Mouse (Mus musculus): ENCODE measurements around the gene Rab3c.
A peak's percentile ranks its signal among the peaks of the same experiment; 100 is the strongest.

The Rab3c gene

GRCm38 (mm10) chr13:110280563-110281144 is at the start of gene Rab3c:
Gene Rab3c (minus strand): TSS chr13:110280996.
- peak; percentile 24 for DNase-seq

GRCm38 (mm10) chr13:110318746-110319145 is 38.0 kb upstream of the Rab3c start:
- DNase-seq = peak; percentile 43

- no peak for DNase-seq
These were observed 26.4 kb upstream of the Rab3c start for GRCm38 (mm10) chr13:110307188-110307587.

- DNase-seq = no peak
These were observed 16.3 kb upstream of the Rab3c start for GRCm38 (mm10) chr13:110297112-110297511.

- no peak for DNase-seq
These were observed 7.7 kb upstream of the Rab3c start for GRCm38 (mm10) chr13:110288499-110288898.

GRCm38 (mm10) chr13:110283781-110284180 is 3.0 kb upstream of the Rab3c start:
- DNase-seq = no peak

- peak; percentile 50 for DNase-seq
These were observed 701 bp downstream of the Rab3c start for GRCm38 (mm10) chr13:110280028-110280562.

- DNase-seq = no peak
These were observed 1.6 kb downstream of the Rab3c start for GRCm38 (mm10) chr13:110278976-110279736.

GRCm38 (mm10) chr13:110277709-110278108 is 3.1 kb downstream of the Rab3c start:
- DNase-seq = no peak

- no peak for DNase-seq
These were observed 5.3 kb downstream of the Rab3c start for GRCm38 (mm10) chr13:110275471-110275870.

GRCm38 (mm10) chr13:110260649-110261048 is 20.1 kb downstream of the Rab3c start:
- no peak for DNase-seq

GRCm38 (mm10) chr13:110251453-110251852 is 29.3 kb downstream of the Rab3c start:
- DNase-seq = no peak

- DNase-seq = no peak
These were observed 32.3 kb downstream of the Rab3c start for GRCm38 (mm10) chr13:110248481-110248880.

- no peak for DNase-seq
These were observed 41.8 kb downstream of the Rab3c start for GRCm38 (mm10) chr13:110238970-110239369.

GRCm38 (mm10) chr13:110237209-110237935 is 43.4 kb downstream of the Rab3c start:
- peak; percentile 33 for DNase-seq

GRCm38 (mm10) chr13:110233364-110233763 is 47.4 kb downstream of the Rab3c start:
- DNase-seq = no peak

- DNase-seq = no peak
These were observed 49.6 kb downstream of the Rab3c start for GRCm38 (mm10) chr13:110231086-110231688.

GRCm38 (mm10) chr13:110230046-110230445 is 50.8 kb downstream of the Rab3c start:
- DNase-seq = no peak

GRCm38 (mm10) chr13:110219195-110219594 is 61.6 kb downstream of the Rab3c start:
- DNase-seq = no peak

GRCm38 (mm10) chr13:110218497-110218896 is 62.3 kb downstream of the Rab3c start:
- no peak for DNase-seq

GRCm38 (mm10) chr13:110211526-110212075 is 69.2 kb downstream of the Rab3c start:
- no peak for DNase-seq

- DNase-seq = no peak
These were observed 81.9 kb downstream of the Rab3c start for GRCm38 (mm10) chr13:110198906-110199305.

GRCm38 (mm10) chr13:110190039-110190438 is 90.8 kb downstream of the Rab3c start:
- no peak for DNase-seq
